Mouse (Mus musculus) stomach, postnatal 0 days (tissue): Measurements from ENCODE around the gene Epm2a. TPM values are rescaled to one million over a fixed set of nuclear protein-coding genes. Genes with fewer than 3 reads are reported as not detected.
"Not testable (repeated sequence)": the region's sequence is repeated elsewhere in the genome, so short reads cannot be mapped to it uniquely, and the experiment has no call there.

Experiments used
- ATAC-seq: fragments of 200-750 bp; cut with Nextera tagmentation; 2 replicates; pipeline ENCODE4 v1.8.0; 2017; ENCODE audit not compliant: low FRiP score, low TSS enrichment
- DNase-seq: peaks from one replicate; pipeline ENCODE4 v3.0.0-alpha.2; 2016; ENCODE audit warnings: low spot score
- H3K27ac ChIP-seq: fragments of 300-500 bp; sonication (generic); replicated peaks from 2 replicates; pipeline ENCODE4 v1.5.1; 2014; ENCODE audit warnings: mild to moderate bottlenecking, control low read depth
- H3K27me3 ChIP-seq: fragments of 300-500 bp; sonication (generic); 2 replicates; pipeline ENCODE4 v1.6.1; 2014; ENCODE audit warnings: low read length; ENCODE audit not compliant: control insufficient read depth, insufficient read depth
- H3K36me3 ChIP-seq: fragments of 300-500 bp; sonication (generic); 2 replicates; pipeline ENCODE4 v1.6.1; 2014; ENCODE audit warnings: low read length, mixed read lengths; ENCODE audit not compliant: control insufficient read depth, insufficient read depth
- H3K4me1 ChIP-seq: fragments of 300-500 bp; sonication (generic); replicated peaks from 2 replicates; pipeline ENCODE4 v1.6.1; 2014; ENCODE audit warnings: antibody characterized with exemption; ENCODE audit not compliant: control insufficient read depth, insufficient read depth
- H3K4me2 ChIP-seq: fragments of 300-500 bp; sonication (generic); replicated peaks from 2 replicates; pipeline ENCODE4 v1.6.1; 2014; ENCODE audit warnings: low read depth, mild to moderate bottlenecking, control low read depth, moderate library complexity
- H3K4me3 ChIP-seq: fragments of 300-500 bp; sonication (generic); 2 replicates; pipeline ENCODE4 v1.5.1; 2014; ENCODE audit warnings: low read depth, low read length, control low read depth
- H3K9ac ChIP-seq: fragments of 300-500 bp; sonication (generic); 2 replicates; pipeline ENCODE4 v1.6.1; 2014; ENCODE audit warnings: mild to moderate bottlenecking, low read length, control low read depth, mixed read lengths
- H3K9me3 ChIP-seq: fragments of 300-500 bp; sonication (generic); 2 replicates; pipeline ENCODE4 v1.6.1; 2016; ENCODE audit warnings: low read length; ENCODE audit not compliant: control insufficient read depth
- CTCF ChIP-seq: IDR thresholded peaks from 2 replicates; pipeline ENCODE4 v1.5.1; 2016; ENCODE audit warnings: antibody characterized with exemption, low read depth, mild to moderate bottlenecking, moderate library complexity
- EP300 ChIP-seq: optimal IDR thresholded peaks from 2 replicates; pipeline ENCODE3; 2016; ENCODE audit warnings: antibody characterized with exemption
- WGBS: fragments of 180-500 bp; shearing (Covaris S2); extraction: QIAGEN DNeasy Blood & Tissue Kit; methylation state at CpG from one replicate; pipeline ENCODE4 v1.1.7; 2014; 5-methylcytosine and 5-hydroxymethylcytosine counted together
- polyA plus RNA-seq: library from polyadenylated mRNA; unstranded; fragments of >200 nt; fragmentation: Nextera tagmentation; extraction: Ambion mirVana; gene quantifications from 2 replicates; pipeline ENCODE4 v1.2.1, GENCODE M21; 2015

Gene Epm2a
- polyA plus RNA-seq, 1 experiment from 2014 or later: 0.58 TPM

- no peak for TF ChIP-seq CTCF
- TF ChIP-seq EP300: no peak
- H3K36me3 ChIP-seq: no peaks in the 10 kb centered on the region
These were observed 23.7 kb upstream of the Epm2a start for GRCm38 (mm10) chr10:11319446-11319970.

GRCm38 (mm10) chr10:11322316-11322715, 20.9 kb upstream of the Epm2a start:
- Histone ChIP-seq H3K4me3 (no peak overlapping the region), H3K27me3 (no peaks in the 10 kb centered on the region), H3K36me3 (no peaks in the 10 kb centered on the region), H3K27ac (no peak overlapping the region), H3K4me2 (no peak overlapping the region), H3K9me3 (no peaks in the 10 kb centered on the region), H3K4me1 (no peaks in the 10 kb centered on the region), H3K9ac (no peak overlapping the region)
- ATAC-seq (no peak), DNase-seq (no peak)
- WGBS: 58% methylated on average over 7 of the region's 7 CpGs
- no peak for TF ChIP-seq EP300
- TF ChIP-seq CTCF: no peak

More at GRCm38 (mm10) chr10:11319446-11319970, 23.7 kb upstream of the Epm2a start:
- H3K4me1 ChIP-seq: no peaks in the 10 kb centered on the region
- H3K27ac ChIP-seq: no peak overlapping the region
- 59% methylated on average over 1 of the region's 1 CpGs for WGBS
- no peak overlapping the region for H3K9ac ChIP-seq
- ATAC-seq: no peak
- H3K4me2 ChIP-seq: no peak overlapping the region
- no peak overlapping the region for H3K4me3 ChIP-seq
- H3K9me3 ChIP-seq: no peaks in the 10 kb centered on the region
- no peaks in the 10 kb centered on the region for H3K27me3 ChIP-seq
- no peak for DNase-seq

GRCm38 (mm10) chr10:11323202-11323898, 19.9 kb upstream of the Epm2a start:
- H3K4me1 ChIP-seq: no peaks in the 10 kb centered on the region
- no peaks in the 10 kb centered on the region for H3K9me3 ChIP-seq
- H3K27ac ChIP-seq: no peak overlapping the region
- H3K9ac ChIP-seq: no peak overlapping the region
- TF ChIP-seq CTCF (no peak), EP300 (no peak)
- H3K4me2 ChIP-seq: no peak overlapping the region
- H3K4me3 ChIP-seq: no peak overlapping the region
- no peak for DNase-seq
- H3K27me3 ChIP-seq: no peaks in the 10 kb centered on the region
- 77% methylated on average over 4 of the region's 4 CpGs for WGBS
- no peak for ATAC-seq
- H3K36me3 ChIP-seq: no peaks in the 10 kb centered on the region

GRCm38 (mm10) chr10:11326526-11326925, 16.7 kb upstream of the Epm2a start:
- Histone ChIP-seq H3K4me2 (no peak overlapping the region), H3K9me3 (no peaks in the 10 kb centered on the region), H3K36me3 (no peaks in the 10 kb centered on the region), H3K4me1 (no peaks in the 10 kb centered on the region), H3K27me3 (no peaks in the 10 kb centered on the region), H3K4me3 (no peak overlapping the region), H3K9ac (no peak overlapping the region), H3K27ac (no peak overlapping the region)
- ATAC-seq (no peak), DNase-seq (no peak)
- TF ChIP-seq EP300: no peak
- peak; percentile 61 for TF ChIP-seq CTCF
- 86% methylated on average over 3 of the region's 3 CpGs for WGBS

GRCm38 (mm10) chr10:11344536-11345468, 1.6 kb downstream of the Epm2a start:
- Histone ChIP-seq H3K4me3 (no peak overlapping the region), H3K9me3 (no peaks in the 10 kb centered on the region), H3K9ac (no peak overlapping the region), H3K27me3 (no peaks in the 10 kb centered on the region), H3K36me3 (no peaks in the 10 kb centered on the region), H3K4me1 (no peaks in the 10 kb centered on the region), H3K27ac (no peak overlapping the region), H3K4me2 (no peak overlapping the region)
- no peak for ATAC-seq
- no peak for DNase-seq
- peak; percentile 48 for TF ChIP-seq CTCF
- TF ChIP-seq EP300: no peak
- WGBS: 72% methylated on average over 18 of the region's 18 CpGs

- not testable (repeated sequence) for H3K4me1 ChIP-seq, H3K9me3 ChIP-seq, H3K4me3 ChIP-seq, DNase-seq, ATAC-seq, H3K36me3 ChIP-seq, H3K27me3 ChIP-seq, H3K4me2 ChIP-seq, H3K9ac ChIP-seq, H3K27ac ChIP-seq
- WGBS: 62% methylated on average over 3 of the region's 3 CpGs
These were observed 7.2 kb downstream of the Epm2a start for GRCm38 (mm10) chr10:11350243-11350974.
